Mouse (Mus musculus) cortical plate, adult 2 months (tissue): ENCODE measurements around the gene Kcnn1.

Experiments used
- CTCF ChIP-seq: fragments of 200-500 bp; IDR thresholded peaks from 2 replicates; pipeline ENCODE4 v1.5.1; 2011; ENCODE audit warnings: mild to moderate bottlenecking, control low read depth, low read length; ENCODE audit not compliant: insufficient read depth; ENCODE audit errors: extremely low read depth
- POLR2A ChIP-seq: fragments of 200-500 bp; IDR thresholded peaks from 2 replicates; pipeline ENCODE4 v1.6.1; 2011; ENCODE audit warnings: mild to moderate bottlenecking, low read length, control low read depth; ENCODE audit not compliant: insufficient read depth; ENCODE audit errors: extremely low read depth

DNA sequence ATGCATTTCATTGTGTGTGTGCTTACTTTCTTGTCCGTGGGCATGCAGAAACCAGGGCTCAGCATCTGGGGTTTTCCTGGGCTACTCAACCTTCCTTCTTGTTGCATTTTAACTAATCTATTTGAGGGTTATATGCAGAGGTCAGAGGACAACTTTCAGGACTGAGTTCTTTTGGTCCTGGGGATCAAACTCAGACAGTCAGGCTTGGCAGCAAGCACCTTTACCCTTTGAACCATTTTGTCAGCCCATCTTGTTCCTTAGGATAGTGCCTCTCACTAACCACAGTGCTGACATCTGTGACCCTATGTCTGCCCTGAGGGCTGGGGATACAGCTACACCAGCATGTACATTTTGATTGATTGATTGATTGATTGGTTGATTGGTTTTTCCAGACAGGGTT lies 35.3 kb downstream of the Kcnn1 start:
- no peak for TF ChIP-seq CTCF
- TF ChIP-seq POLR2A: no peak
